Mouse (Mus musculus): ENCODE results near the gene Slc4a4. TPM values are rescaled to one million over a fixed set of nuclear protein-coding genes. Genes with fewer than 3 reads are reported as not detected.
A peak's percentile ranks its signal among the peaks of the same experiment; 100 is the strongest.

Slc4a4 gene
- polyA plus RNA-seq, 1 experiment, result 0.04 TPM

DNA sequence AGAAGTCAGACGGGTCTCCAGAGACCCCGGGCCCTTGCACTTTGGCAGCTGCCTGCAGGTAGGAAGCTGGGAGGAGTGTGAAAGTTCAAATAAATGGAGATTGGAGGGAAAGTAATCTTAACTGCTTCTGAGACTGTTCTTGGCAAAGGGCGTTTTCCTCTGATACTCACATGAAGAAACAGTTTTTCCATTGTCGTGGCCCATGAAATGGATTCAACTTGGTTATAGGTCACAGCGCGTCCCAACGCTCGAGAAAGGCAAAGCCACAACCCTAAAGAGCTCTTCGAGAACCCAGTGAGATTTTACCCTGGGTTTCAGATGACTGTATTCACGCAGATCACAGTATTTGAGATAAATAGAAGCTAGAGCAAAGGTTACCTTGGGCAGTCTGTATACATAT, 31.0 kb downstream of the Slc4a4 start:
- no peak for TF ChIP-seq MAX (IDR thresholded peaks at IDR 0.05; ENCODE audit: low read depth)
- no peak for TF ChIP-seq REST (IDR thresholded peaks at IDR 0.05; ENCODE audit: insufficient read depth, insufficient read length)
- TF ChIP-seq USF1 (IDR thresholded peaks at IDR 0.05; ENCODE audit: low read depth), result no peak
- no peak for TF ChIP-seq CEBPB (IDR thresholded peaks at IDR 0.05; ENCODE audit: insufficient read depth, poor library complexity, severe bottlenecking)
- TF ChIP-seq TCF12 (IDR thresholded peaks at IDR 0.05; ENCODE audit: insufficient read depth, poor library complexity, severe bottlenecking), result no peak
- TF ChIP-seq MYOD1 (IDR thresholded peaks at IDR 0.05; ENCODE audit: control insufficient read depth in 1 of 3, insufficient read length in 2 of 3, low read depth in 2 of 3), result no peak
- Histone ChIP-seq H3ac (ENCODE audit: control insufficient read depth, insufficient read length) (no peak overlapping the region), H3K4me3 (no peak overlapping the region), H3K27me3 (ENCODE audit: control insufficient read depth, insufficient read depth, insufficient read length) (no peaks in the 10 kb centered on the region), H3K79me2 (ENCODE audit: control insufficient read depth, insufficient read depth) (no peaks in the 10 kb centered on the region), H3K36me3 (ENCODE audit: control insufficient read depth, insufficient read depth) (no peaks in the 10 kb centered on the region), H3K4me2 (ENCODE audit: low read depth) (no peak overlapping the region)

DNA sequence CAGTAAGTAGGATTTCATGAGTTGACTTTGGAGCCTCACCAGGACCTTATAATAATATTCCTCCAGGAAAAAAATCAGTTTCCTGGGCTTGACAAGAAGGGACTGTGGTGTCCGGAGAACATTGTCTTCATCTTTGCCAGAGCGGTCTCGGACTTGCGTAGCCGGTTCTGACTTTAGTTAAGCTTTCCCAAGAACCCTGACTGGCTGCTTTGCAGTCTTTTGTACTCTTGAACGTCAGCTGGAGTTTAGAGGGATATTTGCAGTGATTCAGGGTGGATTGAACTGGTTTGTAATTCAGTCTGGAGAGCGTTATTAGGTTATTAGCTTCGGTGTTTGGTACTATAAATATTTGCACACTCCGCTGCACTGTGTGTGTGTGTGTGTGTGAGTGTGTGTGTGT, 31.9 kb downstream of the Slc4a4 start:
- Histone ChIP-seq H3K36me3 (ENCODE audit: control insufficient read depth, insufficient read depth) (no peaks in the 10 kb centered on the region), H3K79me2 (ENCODE audit: control insufficient read depth, insufficient read depth) (no peaks in the 10 kb centered on the region), H3K4me3 (no peak overlapping the region), H3K4me2 (ENCODE audit: low read depth) (no peak overlapping the region), H3ac (ENCODE audit: control insufficient read depth, insufficient read length) (no peak overlapping the region), H3K27me3 (ENCODE audit: control insufficient read depth, insufficient read depth, insufficient read length) (no peaks in the 10 kb centered on the region)
- TF ChIP-seq POLR2AphosphoS2 (IDR thresholded peaks at IDR 0.05; ENCODE audit: insufficient read length, low read depth) (no peak), TCF12 (IDR thresholded peaks at IDR 0.05; ENCODE audit: insufficient read depth, poor library complexity, severe bottlenecking) (no peak), MYOD1 (IDR thresholded peaks at IDR 0.05; ENCODE audit: control insufficient read depth in 1 of 3, insufficient read length in 2 of 3, low read depth in 2 of 3) (no peak), REST (IDR thresholded peaks at IDR 0.05; ENCODE audit: insufficient read depth, insufficient read length) (no peak), CEBPB (IDR thresholded peaks at IDR 0.05; ENCODE audit: insufficient read depth, poor library complexity, severe bottlenecking) (no peak), MYOG (IDR thresholded peaks at IDR 0.05; ENCODE audit: control insufficient read depth in 1 of 3, insufficient read depth in 1 of 3, insufficient read length in 2 of 3, low read depth in 2 of 3) (no peak), SRF (IDR thresholded peaks at IDR 0.05; ENCODE audit: control insufficient read depth, insufficient read length, low read depth) (no peak), TCF3 (IDR thresholded peaks at IDR 0.05; ENCODE audit: insufficient read length, low read depth) (no peak), USF1 (IDR thresholded peaks at IDR 0.05; ENCODE audit: low read depth) (no peak), POLR2A (IDR thresholded peaks at IDR 0.05; ENCODE audit: insufficient read length, low read depth) (no peak), E2F4 (IDR thresholded peaks at IDR 0.05; ENCODE audit: insufficient read depth) (no peak), MAX (IDR thresholded peaks at IDR 0.05; ENCODE audit: low read depth) (no peak)

DNA sequence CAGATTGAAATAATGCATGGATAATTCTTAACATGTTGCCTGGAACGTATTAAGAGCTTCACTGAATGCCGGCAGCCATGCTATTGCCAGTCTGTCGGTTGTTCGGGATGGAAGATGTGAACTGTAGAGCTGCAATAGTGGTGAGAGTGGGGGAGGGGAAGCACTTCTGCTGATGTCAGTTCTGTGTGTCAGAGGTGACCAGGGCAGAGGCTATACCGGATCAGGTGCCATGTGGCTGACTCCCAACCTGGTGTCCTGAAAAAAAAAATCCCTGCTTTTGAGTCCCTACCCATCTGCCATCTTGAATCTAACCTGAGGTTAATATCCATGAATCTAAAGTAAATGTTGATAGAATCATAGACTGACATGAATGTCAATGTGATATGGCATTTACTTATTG, 39.0 kb downstream of the Slc4a4 start:
- Histone ChIP-seq H3ac (ENCODE audit: control insufficient read depth, insufficient read length) (no peak overlapping the region), H3K36me3 (ENCODE audit: control insufficient read depth, insufficient read depth) (no peaks in the 10 kb centered on the region), H3K4me2 (ENCODE audit: low read depth) (no peak overlapping the region), H3K27me3 (ENCODE audit: control insufficient read depth, insufficient read depth, insufficient read length) (no peaks in the 10 kb centered on the region), H3K79me2 (ENCODE audit: control insufficient read depth, insufficient read depth) (no peaks in the 10 kb centered on the region), H3K4me3 (no peak overlapping the region)
- TF ChIP-seq MYOD1 (IDR thresholded peaks at IDR 0.05; ENCODE audit: control insufficient read depth in 1 of 3, insufficient read length in 2 of 3, low read depth in 2 of 3), result no peak
- no peak for TF ChIP-seq POLR2AphosphoS2 (IDR thresholded peaks at IDR 0.05; ENCODE audit: insufficient read length, low read depth)
- TF ChIP-seq CEBPB (IDR thresholded peaks at IDR 0.05; ENCODE audit: insufficient read depth, poor library complexity, severe bottlenecking), result no peak
- no peak for TF ChIP-seq E2F4 (IDR thresholded peaks at IDR 0.05; ENCODE audit: insufficient read depth)
- TF ChIP-seq MAX (IDR thresholded peaks at IDR 0.05; ENCODE audit: low read depth), result no peak
- no peak for TF ChIP-seq REST (IDR thresholded peaks at IDR 0.05; ENCODE audit: insufficient read depth, insufficient read length)
- TF ChIP-seq POLR2A (IDR thresholded peaks at IDR 0.05; ENCODE audit: insufficient read length, low read depth), result no peak
- no peak for TF ChIP-seq TCF3 (IDR thresholded peaks at IDR 0.05; ENCODE audit: insufficient read length, low read depth)
- TF ChIP-seq SRF (IDR thresholded peaks at IDR 0.05; ENCODE audit: control insufficient read depth, insufficient read length, low read depth), result no peak
- no peak for TF ChIP-seq MYOG (IDR thresholded peaks at IDR 0.05; ENCODE audit: control insufficient read depth in 1 of 3, insufficient read depth in 1 of 3, insufficient read length in 2 of 3, low read depth in 2 of 3)
- no peak for TF ChIP-seq TCF12 (IDR thresholded peaks at IDR 0.05; ENCODE audit: insufficient read depth, poor library complexity, severe bottlenecking)
- TF ChIP-seq USF1 (IDR thresholded peaks at IDR 0.05; ENCODE audit: low read depth), result no peak

- no peaks in the 10 kb centered on the region for H3K79me2 ChIP-seq (ENCODE audit: control insufficient read depth, insufficient read depth)
- no peaks in the 10 kb centered on the region for H3K27me3 ChIP-seq (ENCODE audit: control insufficient read depth, insufficient read depth, insufficient read length)
- TF ChIP-seq SRF (IDR thresholded peaks at IDR 0.05; ENCODE audit: control insufficient read depth, insufficient read length, low read depth) (no peak), USF1 (IDR thresholded peaks at IDR 0.05; ENCODE audit: low read depth) (no peak), TCF3 (IDR thresholded peaks at IDR 0.05; ENCODE audit: insufficient read length, low read depth) (no peak), MAX (IDR thresholded peaks at IDR 0.05; ENCODE audit: low read depth) (no peak), TCF12 (IDR thresholded peaks at IDR 0.05; ENCODE audit: insufficient read depth, poor library complexity, severe bottlenecking) (no peak), MYOD1 (IDR thresholded peaks at IDR 0.05; ENCODE audit: control insufficient read depth in 1 of 3, insufficient read length in 2 of 3, low read depth in 2 of 3) (no peak), MYOG (IDR thresholded peaks at IDR 0.05; ENCODE audit: control insufficient read depth in 1 of 3, insufficient read depth in 1 of 3, insufficient read length in 2 of 3, low read depth in 2 of 3) (no peak), REST (IDR thresholded peaks at IDR 0.05; ENCODE audit: insufficient read depth, insufficient read length) (no peak), POLR2A (IDR thresholded peaks at IDR 0.05; ENCODE audit: insufficient read length, low read depth) (no peak)
- H3K4me2 ChIP-seq (ENCODE audit: low read depth), result peak overlapping the region; percentile 60
- H3K4me3 ChIP-seq, result no peak overlapping the region
- no peaks in the 10 kb centered on the region for H3K36me3 ChIP-seq (ENCODE audit: control insufficient read depth, insufficient read depth)
- H3ac ChIP-seq (ENCODE audit: control insufficient read depth, insufficient read length), result no peak overlapping the region
Measured at GRCm38 (mm10) chr5:88928201-88928916, 41.7 kb downstream of the Slc4a4 start.
